Mouse (Mus musculus) urinary bladder, postnatal 36 days (tissue): Measurements from ENCODE around the gene Asf1b.

Experiments
- DNase-seq, 2 experiments: peaks; one replicate each; pipeline ENCODE4 v3.0.0; 2022; ENCODE audit warnings: low spot score in 2 of 2, mixed read lengths in 1 of 2

Gene Asf1b

GRCm38 (mm10) chr8:84019738-84020137 is 64.4 kb downstream of the Asf1b start:
- DNase-seq, result no peak
